Mouse (Mus musculus): ENCODE results near the gene Rnf40. TPM values are rescaled to one million over a fixed set of nuclear protein-coding genes. Genes with fewer than 3 reads are reported as not detected.
A peak's percentile ranks its signal among the peaks of the same experiment; 100 is the strongest.

Gene Rnf40
- total and polyA plus RNA-seq, 3 experiments = 39.3 to 73.0 (median 48.6) TPM

DNA sequence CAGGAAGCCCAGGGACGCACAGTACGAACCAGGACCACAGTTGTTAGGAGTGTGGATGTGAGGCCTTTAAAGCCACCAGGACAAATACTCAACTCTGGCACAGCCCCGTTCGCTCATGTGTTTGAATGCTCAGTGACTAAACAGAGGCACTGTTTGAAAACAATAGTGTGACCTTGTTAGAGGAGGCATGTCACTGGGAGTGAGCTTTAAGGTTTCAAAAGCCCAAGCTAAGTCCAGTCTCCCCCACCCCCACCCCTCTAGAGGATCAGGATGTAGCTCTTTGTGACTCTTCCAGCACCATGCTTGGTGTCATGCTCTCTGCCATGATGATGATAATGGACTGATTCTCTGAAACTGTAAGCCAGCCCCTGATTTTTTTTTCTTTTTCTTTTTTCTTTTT is 42.8 kb downstream of the Rnf40 start:
- no peak for DNase-seq (ENCODE audit: extremely low read depth)
- H3K27me3 ChIP-seq (replicated peaks) = no peaks in the 10 kb centered on the region
- no peak overlapping the region for H3K27ac ChIP-seq (ENCODE audit: insufficient read depth, low read depth)
- no peaks in the 10 kb centered on the region for H3K9me3 ChIP-seq (replicated peaks; ENCODE audit: low read length)
- no peaks in the 10 kb centered on the region for H3K79me2 ChIP-seq (replicated peaks; ENCODE audit: control insufficient read depth, extremely low read depth, insufficient read depth, poor library complexity, severe bottlenecking)
- dilution Hi-C loops (cut with MboI; ENCODE audit: extremely low pct_ligation_motif_present, extremely low pct_unique_long_range_greater_than_20kb, low sequenced_read_pairs) (no loop called here), in situ Hi-C loops (cut with MboI; ENCODE audit: low pct_ligation_motif_present, low pct_unique_long_range_greater_than_20kb, low sequenced_read_pairs) (no loop called here)
- no peaks in the 10 kb centered on the region for H3K36me3 ChIP-seq (replicated peaks in 1 of 2; ENCODE audit: control insufficient read depth in 1 of 2, insufficient read depth in 1 of 2, low read length in 1 of 2)
- no peaks in the 10 kb centered on the region for H3K4me1 ChIP-seq (ENCODE audit: control insufficient read depth in 1 of 2, insufficient read depth in 2 of 2)
- TF ChIP-seq TCF12 (IDR thresholded peaks at IDR 0.05; ENCODE audit: low read depth, low read length) (no peak), MXI1 (IDR thresholded peaks at IDR 0.05; ENCODE audit: low read depth, low read length) (no peak), ZKSCAN1 (IDR thresholded peaks at IDR 0.05; ENCODE audit: borderline replicate concordance, low read depth, low read length) (no peak), USF2 (conservative IDR thresholded peaks at IDR 0.05; ENCODE audit: low read depth, low read length) (no peak), RAD21 (IDR thresholded peaks at IDR 0.05; ENCODE audit: low read depth, low read length) (no peak), MAFK (IDR thresholded peaks at IDR 0.05; ENCODE audit: insufficient replicate concordance, low read length) (no peak), ETS1 (conservative IDR thresholded peaks at IDR 0.05; ENCODE audit: low read depth, low read length) (no peak), CTCF (conservative IDR thresholded peaks at IDR 0.05 in 1 of 2, IDR thresholded peaks at IDR 0.05 in 1 of 2; ENCODE audit: low read depth in 2 of 2, low read length in 2 of 2) (no peak), MEF2A (IDR thresholded peaks at IDR 0.05; ENCODE audit: borderline replicate concordance, low read depth, low read length) (no peak), JUND (conservative IDR thresholded peaks at IDR 0.05; ENCODE audit: low read depth, low read length) (no peak), ZC3H11A (IDR thresholded peaks at IDR 0.05; ENCODE audit: low read depth, low read length) (no peak), TBP (conservative IDR thresholded peaks at IDR 0.05; ENCODE audit: low read depth, low read length) (no peak), POLR2A (IDR thresholded peaks at IDR 0.05; ENCODE audit: low read depth, low read length) (no peak)
- no peak overlapping the region for H3K4me2 ChIP-seq (ENCODE audit: insufficient read depth, low read depth, poor library complexity, severe bottlenecking)
- H3K9ac ChIP-seq (ENCODE audit: insufficient read depth, low read depth) = no peak overlapping the region
- no peak overlapping the region for H3K4me3 ChIP-seq (replicated peaks in 1 of 3; ENCODE audit: low read depth in 2 of 3, low read length in 2 of 3, poor library complexity in 1 of 3)

- Histone ChIP-seq H3K9ac (ENCODE audit: insufficient read depth, low read depth) (no peak overlapping the region), H3K4me1 (ENCODE audit: control insufficient read depth in 1 of 2, insufficient read depth in 2 of 2) (no peaks in the 10 kb centered on the region), H3K27me3 (replicated peaks) (no peaks in the 10 kb centered on the region), H3K79me2 (replicated peaks; ENCODE audit: control insufficient read depth, extremely low read depth, insufficient read depth, poor library complexity, severe bottlenecking) (no peaks in the 10 kb centered on the region), H3K4me2 (ENCODE audit: insufficient read depth, low read depth, poor library complexity, severe bottlenecking) (no peak overlapping the region), H3K9me3 (replicated peaks; ENCODE audit: low read length) (no peaks in the 10 kb centered on the region), H3K36me3 (replicated peaks in 1 of 2; ENCODE audit: control insufficient read depth in 1 of 2, insufficient read depth in 1 of 2, low read length in 1 of 2) (no peaks in the 10 kb centered on the region), H3K27ac (ENCODE audit: insufficient read depth, low read depth) (no peak overlapping the region), H3K4me3 (replicated peaks in 1 of 3; ENCODE audit: low read depth in 2 of 3, low read length in 2 of 3, poor library complexity in 1 of 3) (no peak overlapping the region)
- in situ Hi-C loops (cut with MboI; ENCODE audit: low pct_ligation_motif_present, low pct_unique_long_range_greater_than_20kb, low sequenced_read_pairs) = no loop called here
- no peak for DNase-seq (ENCODE audit: extremely low read depth)
- dilution Hi-C loops (cut with MboI; ENCODE audit: extremely low pct_ligation_motif_present, extremely low pct_unique_long_range_greater_than_20kb, low sequenced_read_pairs) = no loop called here
- TF ChIP-seq USF1 (IDR thresholded peaks at IDR 0.05; ENCODE audit: low read depth, low read length) (no peak), MAZ (IDR thresholded peaks at IDR 0.05; ENCODE audit: low read depth, low read length) (no peak)
Observed at GRCm38 (mm10) chr7:127636963-127637362, 48.4 kb downstream of the Rnf40 start.

DNA sequence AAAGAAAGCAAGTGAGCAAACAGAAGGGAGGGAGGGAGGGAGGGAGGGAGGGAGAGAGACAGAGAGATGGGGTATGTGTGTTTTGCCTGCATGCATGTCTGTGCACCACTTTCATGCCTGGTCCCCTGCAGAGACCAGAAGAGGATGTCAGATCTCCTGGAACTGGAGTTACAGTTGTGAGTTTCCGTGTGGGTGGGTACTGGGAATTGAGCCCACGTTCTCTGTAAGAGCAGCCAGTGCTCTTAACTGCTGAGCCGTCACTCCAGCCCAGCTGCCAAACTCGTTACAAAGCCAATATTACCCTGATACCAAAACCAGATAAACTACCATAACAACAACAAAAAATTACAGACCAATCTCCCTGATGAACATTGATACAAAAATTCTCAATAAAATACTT is 52.7 kb downstream of the Rnf40 start:
- Histone ChIP-seq H3K36me3 (replicated peaks in 1 of 2; ENCODE audit: control insufficient read depth in 1 of 2, insufficient read depth in 1 of 2, low read length in 1 of 2) (no peaks in the 10 kb centered on the region), H3K9ac (ENCODE audit: insufficient read depth, low read depth) (no peak overlapping the region), H3K4me2 (ENCODE audit: insufficient read depth, low read depth, poor library complexity, severe bottlenecking) (peak overlapping the region; percentile 27; the same call in 1 of the 2 replicates), H3K4me3 (replicated peaks in 1 of 3; ENCODE audit: low read depth in 2 of 3, low read length in 2 of 3, poor library complexity in 1 of 3) (no peak overlapping the region), H3K4me1 (ENCODE audit: control insufficient read depth in 1 of 2, insufficient read depth in 2 of 2) (no peaks in the 10 kb centered on the region), H3K9me3 (replicated peaks; ENCODE audit: low read length) (no peaks in the 10 kb centered on the region), H3K79me2 (replicated peaks; ENCODE audit: control insufficient read depth, extremely low read depth, insufficient read depth, poor library complexity, severe bottlenecking) (no peaks in the 10 kb centered on the region), H3K27me3 (replicated peaks) (no peaks in the 10 kb centered on the region), H3K27ac (ENCODE audit: insufficient read depth, low read depth) (no peak overlapping the region)
- DNase-seq (ENCODE audit: extremely low read depth) = no peak
- dilution Hi-C loops (cut with MboI; ENCODE audit: extremely low pct_ligation_motif_present, extremely low pct_unique_long_range_greater_than_20kb, low sequenced_read_pairs) = no loop called here
- TF ChIP-seq MAFK (IDR thresholded peaks at IDR 0.05; ENCODE audit: insufficient replicate concordance, low read length) (no peak), ZNF384 (IDR thresholded peaks at IDR 0.05; ENCODE audit: low read depth, low read length) (no peak), IRF4 (IDR thresholded peaks at IDR 0.05; ENCODE audit: low read depth, low read length) (no peak), HCFC1 (IDR thresholded peaks at IDR 0.05; ENCODE audit: low read depth, low read length) (no peak), TCF12 (IDR thresholded peaks at IDR 0.05; ENCODE audit: low read depth, low read length) (no peak), USF1 (IDR thresholded peaks at IDR 0.05; ENCODE audit: low read depth, low read length) (no peak), ETS1 (conservative IDR thresholded peaks at IDR 0.05; ENCODE audit: low read depth, low read length) (no peak), NRF1 (IDR thresholded peaks at IDR 0.05; ENCODE audit: low read depth, low read length) (no peak), JUND (conservative IDR thresholded peaks at IDR 0.05; ENCODE audit: low read depth, low read length) (no peak), ELF1 (IDR thresholded peaks at IDR 0.05; ENCODE audit: low read depth, low read length) (no peak), USF2 (conservative IDR thresholded peaks at IDR 0.05; ENCODE audit: low read depth, low read length) (no peak), PAX5 (IDR thresholded peaks at IDR 0.05; ENCODE audit: low read length) (no peak), ZC3H11A (IDR thresholded peaks at IDR 0.05; ENCODE audit: low read depth, low read length) (no peak)
- in situ Hi-C loops (cut with MboI; ENCODE audit: low pct_ligation_motif_present, low pct_unique_long_range_greater_than_20kb, low sequenced_read_pairs) = no loop called here
